Mouse (Mus musculus): ENCODE measurements around the gene Mdm2. TPM values are rescaled to one million over a fixed set of nuclear protein-coding genes. Genes with fewer than 3 reads are reported as not detected.

Gene Mdm2
- polyA plus RNA-seq, 1 experiment from 2014 or later, result 22.0 TPM

- Histone ChIP-seq H3K27ac (peak overlapping the region; percentile 98; the same call in 1 of the 2 replicates), H3K36me3 (ENCODE audit: insufficient read depth, low read length) (peaks cover 16% of the 10 kb centered on the region), H3K4me3 (replicated peaks; ENCODE audit: low read depth, low read length) (peak overlapping the region; percentile 99), H3K27me3 (ENCODE audit: insufficient read depth, low read length) (no peaks in the 10 kb centered on the region), H3K4me2 (ENCODE audit: low read length) (peak overlapping the region; percentile 55), H3K9ac (ENCODE audit: low read depth, low read length) (peak overlapping the region; percentile 99), H3K9me3 (replicated peaks; ENCODE audit: low read length) (no peaks in the 10 kb centered on the region), H3K4me1 (replicated peaks; ENCODE audit: insufficient read depth, low read length) (0 out of 2 replicates have a peak, but pooled peaks cover 4% of the 10 kb centered on the region)
- TF ChIP-seq CTCF (IDR thresholded peaks at IDR 0.05; ENCODE audit: low read depth), result no peak
- WGBS, result 35% methylated on average over 12 of the region's 12 CpGs
- DNase-seq (ENCODE audit: low spot score), result no peak
- ATAC-seq (replicated peaks; ENCODE audit: low FRiP score, low read depth), result no peak
Observed at GRCm38 (mm10) chr10:117709326-117709830, 1.2 kb downstream of the Mdm2 start.

- DNase-seq (ENCODE audit: low spot score), result no peak
Observed at GRCm38 (mm10) chr10:117708856-117709255, 1.7 kb downstream of the Mdm2 start.

GRCm38 (mm10) chr10:117708376-117708775 is 2.2 kb downstream of the Mdm2 start:
- Histone ChIP-seq H3K4me3 (replicated peaks; ENCODE audit: low read depth, low read length) (no peak overlapping the region), H3K36me3 (ENCODE audit: insufficient read depth, low read length) (peaks cover 24% of the 10 kb centered on the region), H3K4me2 (ENCODE audit: low read length) (no peak overlapping the region)

More at GRCm38 (mm10) chr10:117708856-117709255, 1.7 kb downstream of the Mdm2 start:
- ATAC-seq (replicated peaks; ENCODE audit: low FRiP score, low read depth), result no peak
- H3K27me3 ChIP-seq (ENCODE audit: insufficient read depth, low read length), result no peaks in the 10 kb centered on the region
- no peak overlapping the region for H3K27ac ChIP-seq
- 80% methylated on average over 9 of the region's 9 CpGs for WGBS
- peak overlapping the region; percentile 55 for H3K4me2 ChIP-seq (ENCODE audit: low read length)
- H3K4me1 ChIP-seq (replicated peaks; ENCODE audit: insufficient read depth, low read length), result 0 out of 2 replicates have a peak, but pooled peaks cover 4% of the 10 kb centered on the region
- H3K4me3 ChIP-seq (replicated peaks; ENCODE audit: low read depth, low read length), result peak overlapping the region; percentile 99; the same call in 1 of the 2 replicates
- no peaks in the 10 kb centered on the region for H3K9me3 ChIP-seq (replicated peaks; ENCODE audit: low read length)
- peak overlapping the region; percentile 32; the same call in 1 of the 2 replicates for H3K9ac ChIP-seq (ENCODE audit: low read depth, low read length)
- H3K36me3 ChIP-seq (ENCODE audit: insufficient read depth, low read length), result peaks cover 19% of the 10 kb centered on the region
- TF ChIP-seq CTCF (IDR thresholded peaks at IDR 0.05; ENCODE audit: low read depth), result no peak

GRCm38 (mm10) chr10:117707114-117707838 is 3.3 kb downstream of the Mdm2 start:
- Histone ChIP-seq H3K27me3 (ENCODE audit: insufficient read depth, low read length) (no peaks in the 10 kb centered on the region), H3K27ac (no peak overlapping the region), H3K4me2 (ENCODE audit: low read length) (no peak overlapping the region), H3K9me3 (replicated peaks; ENCODE audit: low read length) (no peaks in the 10 kb centered on the region), H3K36me3 (ENCODE audit: insufficient read depth, low read length) (peaks cover 31% of the 10 kb centered on the region), H3K4me3 (replicated peaks; ENCODE audit: low read depth, low read length) (no peak overlapping the region), H3K9ac (ENCODE audit: low read depth, low read length) (no peak overlapping the region), H3K4me1 (replicated peaks; ENCODE audit: insufficient read depth, low read length) (0 out of 2 replicates have a peak, but pooled peaks cover 4% of the 10 kb centered on the region)
- DNase-seq (ENCODE audit: low spot score) (no peak), ATAC-seq (replicated peaks; ENCODE audit: low FRiP score, low read depth) (no peak)
- no peak for TF ChIP-seq CTCF (IDR thresholded peaks at IDR 0.05; ENCODE audit: low read depth)
- WGBS, result 90% methylated on average over 2 of the region's 2 CpGs

More at GRCm38 (mm10) chr10:117708376-117708775, 2.2 kb downstream of the Mdm2 start:
- DNase-seq (ENCODE audit: low spot score) (no peak), ATAC-seq (replicated peaks; ENCODE audit: low FRiP score, low read depth) (no peak)
- WGBS, result 98% methylated on average over 2 of the region's 2 CpGs
- no peaks in the 10 kb centered on the region for H3K9me3 ChIP-seq (replicated peaks; ENCODE audit: low read length)
- no peak overlapping the region for H3K9ac ChIP-seq (ENCODE audit: low read depth, low read length)
- no peak for TF ChIP-seq CTCF (IDR thresholded peaks at IDR 0.05; ENCODE audit: low read depth)
- H3K27ac ChIP-seq, result no peak overlapping the region
- no peaks in the 10 kb centered on the region for H3K27me3 ChIP-seq (ENCODE audit: insufficient read depth, low read length)
- H3K4me1 ChIP-seq (replicated peaks; ENCODE audit: insufficient read depth, low read length), result 0 out of 2 replicates have a peak, but pooled peaks cover 4% of the 10 kb centered on the region

GRCm38 (mm10) chr10:117706440-117706839 is 4.1 kb downstream of the Mdm2 start:
- peaks cover 38% of the 10 kb centered on the region for H3K36me3 ChIP-seq (ENCODE audit: insufficient read depth, low read length)

GRCm38 (mm10) chr10:117705806-117706205 is 4.8 kb downstream of the Mdm2 start:
- 0 out of 2 replicates have a peak, but pooled peaks cover 4% of the 10 kb centered on the region for H3K4me1 ChIP-seq (replicated peaks; ENCODE audit: insufficient read depth, low read length)
- no peaks in the 10 kb centered on the region for H3K27me3 ChIP-seq (ENCODE audit: insufficient read depth, low read length)
- H3K27ac ChIP-seq, result no peak overlapping the region
- H3K4me3 ChIP-seq (replicated peaks; ENCODE audit: low read depth, low read length), result no peak overlapping the region
- H3K36me3 ChIP-seq (ENCODE audit: insufficient read depth, low read length), result peaks cover 38% of the 10 kb centered on the region
- no peak for DNase-seq (ENCODE audit: low spot score)
- no peaks in the 10 kb centered on the region for H3K9me3 ChIP-seq (replicated peaks; ENCODE audit: low read length)
- no peak overlapping the region for H3K4me2 ChIP-seq (ENCODE audit: low read length)
- no peak overlapping the region for H3K9ac ChIP-seq (ENCODE audit: low read depth, low read length)
- ATAC-seq (replicated peaks; ENCODE audit: low FRiP score, low read depth), result no peak
- no peak for TF ChIP-seq CTCF (IDR thresholded peaks at IDR 0.05; ENCODE audit: low read depth)

More at GRCm38 (mm10) chr10:117706440-117706839, 4.1 kb downstream of the Mdm2 start:
- ATAC-seq (replicated peaks; ENCODE audit: low FRiP score, low read depth), result no peak
- Histone ChIP-seq H3K4me3 (replicated peaks; ENCODE audit: low read depth, low read length) (no peak overlapping the region), H3K4me2 (ENCODE audit: low read length) (no peak overlapping the region), H3K27ac (no peak overlapping the region), H3K9ac (ENCODE audit: low read depth, low read length) (no peak overlapping the region), H3K9me3 (replicated peaks; ENCODE audit: low read length) (no peaks in the 10 kb centered on the region), H3K4me1 (replicated peaks; ENCODE audit: insufficient read depth, low read length) (0 out of 2 replicates have a peak, but pooled peaks cover 4% of the 10 kb centered on the region), H3K27me3 (ENCODE audit: insufficient read depth, low read length) (no peaks in the 10 kb centered on the region)
- TF ChIP-seq CTCF (IDR thresholded peaks at IDR 0.05; ENCODE audit: low read depth), result no peak
- no peak for DNase-seq (ENCODE audit: low spot score)
- 91% methylated on average over 6 of the region's 6 CpGs for WGBS
